Mouse (Mus musculus): ENCODE data around the gene Tmem9b. TPM values are rescaled to one million over a fixed set of nuclear protein-coding genes. Genes with fewer than 3 reads are reported as not detected.

Gene Tmem9b
- total and polyA plus RNA-seq, 3 experiments, result 26.4 to 30.6 TPM; not detected in 1

DNA sequence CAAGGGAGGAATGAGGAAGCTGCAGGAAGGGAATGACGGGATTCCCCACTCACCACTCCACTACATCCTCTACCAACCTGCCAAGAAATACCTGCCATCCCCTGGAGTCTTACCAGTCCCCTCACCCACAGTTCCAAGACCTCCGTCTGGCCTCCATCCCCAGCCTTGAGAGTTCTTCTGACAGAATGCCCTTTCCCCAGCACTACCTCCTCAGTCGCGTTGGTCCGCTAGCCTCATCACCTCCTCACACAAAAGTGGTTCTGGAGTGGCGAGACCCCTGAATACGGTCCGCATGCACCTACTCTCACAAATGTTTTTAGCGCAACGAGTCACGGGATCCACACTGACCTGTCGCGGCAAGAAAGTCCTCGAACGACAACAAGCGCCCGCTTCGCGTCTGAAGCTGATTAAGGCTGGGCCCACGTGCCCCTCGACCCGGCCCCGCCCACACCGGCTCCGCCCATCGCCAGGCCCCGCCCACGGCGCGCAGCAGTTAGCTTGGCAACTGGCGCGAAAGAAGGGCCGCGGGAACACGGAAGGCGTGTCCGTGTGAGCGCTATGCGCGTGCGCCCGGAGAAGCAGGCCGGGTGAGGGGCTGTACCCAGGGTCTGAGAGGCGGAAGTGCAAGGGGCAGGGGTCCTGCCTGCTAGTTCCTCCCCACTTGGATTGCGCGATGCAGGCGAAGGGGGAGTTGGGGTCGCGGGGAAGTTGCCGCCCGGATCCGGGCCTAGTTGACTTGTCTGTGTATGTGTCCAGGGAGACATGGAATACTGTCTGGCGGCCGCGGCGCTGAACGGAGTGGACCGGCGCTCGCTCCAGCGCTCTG, 49.3 kb downstream of the Tmem9b start, which contains the start of the genes St5 and Akip1 (continued):
- no peak for TF ChIP-seq CTCF (IDR thresholded peaks at IDR 0.05 in 2 of 3, conservative IDR thresholded peaks at IDR 0.05 in 1 of 3; ENCODE audit: control insufficient read depth in 1 of 3, insufficient read depth in 1 of 3, low read depth in 2 of 3, low read length in 3 of 3, poor library complexity in 1 of 3, severe bottlenecking in 1 of 3)
- no peak for TF ChIP-seq RAD21 (IDR thresholded peaks at IDR 0.05; ENCODE audit: low read depth, low read length)

DNA sequence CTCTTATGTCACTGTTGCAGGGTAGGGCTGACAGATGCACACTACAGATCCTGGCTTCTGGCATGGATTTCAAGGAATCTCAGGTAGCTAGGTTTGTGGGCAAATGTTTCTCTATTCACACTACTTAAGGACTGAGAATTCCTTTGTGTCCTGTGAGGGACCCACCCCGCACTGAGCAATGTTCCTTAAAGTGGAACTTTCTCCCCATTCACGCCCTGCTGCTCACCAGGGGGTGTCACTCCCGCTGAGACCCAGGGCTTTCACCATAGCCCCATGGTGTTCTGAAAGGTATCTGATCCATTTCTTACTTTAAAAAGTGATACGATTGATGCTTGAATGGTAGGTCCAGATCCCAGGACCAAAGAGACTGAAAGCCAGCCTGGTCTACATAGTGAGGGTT, 50.0 kb downstream of the Tmem9b start:
- no peaks in the 10 kb centered on the region for H3K9me3 ChIP-seq (replicated peaks; ENCODE audit: insufficient read depth, low read length)
- no peak overlapping the region for H3K27ac ChIP-seq (ENCODE audit: control insufficient read depth, low read depth, low read length)
- H3K4me1 ChIP-seq (ENCODE audit: control insufficient read depth in 1 of 2, insufficient read depth in 2 of 2, low read length in 2 of 2), result peaks cover 3 to 29% of the 10 kb centered on the region in 2 experiments
- no peak for TF ChIP-seq GATA1 (IDR thresholded peaks at IDR 0.05; ENCODE audit: low read depth, low read length)
- no peak for TF ChIP-seq ZNF384 (IDR thresholded peaks at IDR 0.05; ENCODE audit: low read depth, low read length)
- no peak for TF ChIP-seq KAT2A (conservative IDR thresholded peaks at IDR 0.05; ENCODE audit: low read depth, low read length)
- no peak for TF ChIP-seq POLR2A (IDR thresholded peaks at IDR 0.05; ENCODE audit: control insufficient read depth in 1 of 2, insufficient read depth in 1 of 2, low read depth in 1 of 2, low read length in 2 of 2, poor library complexity in 1 of 2)
- no peak for TF ChIP-seq MYB (IDR thresholded peaks at IDR 0.05; ENCODE audit: low read depth, low read length)
- no peak for TF ChIP-seq CHD1 (IDR thresholded peaks at IDR 0.05; ENCODE audit: low read depth, low read length)
- no peak for TF ChIP-seq GABPA (IDR thresholded peaks at IDR 0.05; ENCODE audit: low read depth, low read length)
- TF ChIP-seq UBTF (IDR thresholded peaks at IDR 0.05; ENCODE audit: borderline replicate concordance, insufficient read depth, low read depth, low read length), result no peak
- no peak for TF ChIP-seq JUND (IDR thresholded peaks at IDR 0.05; ENCODE audit: low read depth, low read length)
- TF ChIP-seq MAZ (IDR thresholded peaks at IDR 0.05; ENCODE audit: low read depth, low read length), result no peak
- TF ChIP-seq POLR2AphosphoS5 (IDR thresholded peaks at IDR 0.05; ENCODE audit: borderline replicate concordance, low read depth, low read length), result no peak
- TF ChIP-seq RAD21 (IDR thresholded peaks at IDR 0.05; ENCODE audit: low read depth, low read length), result no peak
- TF ChIP-seq USF2 (IDR thresholded peaks at IDR 0.05; ENCODE audit: borderline replicate concordance in 1 of 2, insufficient read depth in 1 of 2, low read depth in 1 of 2, low read length in 2 of 2), result no peak
- no peak for TF ChIP-seq NELFE (IDR thresholded peaks at IDR 0.05; ENCODE audit: low read depth, low read length)
- no peak for TF ChIP-seq ELF1 (IDR thresholded peaks at IDR 0.05; ENCODE audit: low read depth, low read length)
- TF ChIP-seq TBP (IDR thresholded peaks at IDR 0.05; ENCODE audit: low read depth, low read length), result no peak
- TF ChIP-seq RCOR1 (IDR thresholded peaks at IDR 0.05; ENCODE audit: low read depth, low read length), result no peak
- no peak for TF ChIP-seq HCFC1 (IDR thresholded peaks at IDR 0.05; ENCODE audit: low read depth, low read length)
- TF ChIP-seq SIN3A (IDR thresholded peaks at IDR 0.05; ENCODE audit: low read length), result no peak
- no peak overlapping the region for H3K4me3 ChIP-seq (ENCODE audit: control insufficient read depth in 1 of 2, insufficient read depth in 1 of 2, low read depth in 2 of 2, low read length in 2 of 2)
- no peaks in the 10 kb centered on the region for H3K27me3 ChIP-seq (ENCODE audit: control insufficient read depth in 1 of 2, insufficient read depth in 2 of 2, low read length in 2 of 2)
- H3K36me3 ChIP-seq (ENCODE audit: control insufficient read depth in 1 of 2, insufficient read depth in 2 of 2, low read length in 2 of 2), result peaks cover 0 to 22% of the 10 kb centered on the region in 2 experiments; a peak in 2 of 4 replicates
- no peak for DNase-seq (ENCODE audit: low read depth, low spot score)
- H3K9ac ChIP-seq (ENCODE audit: control insufficient read depth, low read depth, low read length, poor library complexity, severe bottlenecking), result no peak overlapping the region
- peaks cover 4% of the 10 kb centered on the region for H3K79me2 ChIP-seq (ENCODE audit: control insufficient read depth, insufficient read depth, low read length, poor library complexity)
